Mouse (Mus musculus): ENCODE measurements around the gene Lrrc36. TPM values are rescaled to one million over a fixed set of nuclear protein-coding genes. Genes with fewer than 3 reads are reported as not detected.
A peak's percentile ranks its signal among the peaks of the same experiment; 100 is the strongest.

Gene Lrrc36
- total and polyA plus RNA-seq, 2 experiments from 2014 or later, result 0.23 to 0.56 TPM

- Histone ChIP-seq H3K4me2 (ENCODE audit: low read depth, low read length) (no peak overlapping the region), H3K27me3 (ENCODE audit: control insufficient read depth, insufficient read depth, low read length) (no peaks in the 10 kb centered on the region), H3K4me1 (ENCODE audit: control insufficient read depth, insufficient read depth) (peaks cover 5% of the 10 kb centered on the region; the same call in 1 of the 2 replicates), H3K9ac (replicated peaks; ENCODE audit: low read depth, low read length) (no peak overlapping the region), H3K27ac (ENCODE audit: low read depth) (0 out of 2 replicates have a peak overlapping the region, but pooled peaks have one; percentile 34), H3K36me3 (replicated peaks; ENCODE audit: control insufficient read depth, insufficient read depth, low read length) (no peaks in the 10 kb centered on the region), H3K9me3 (replicated peaks; ENCODE audit: control insufficient read depth, low read length) (no peaks in the 10 kb centered on the region), H3K4me3 (ENCODE audit: low read depth, low read length) (no peak overlapping the region)
- WGBS, result 56% methylated on average over 5 of the region's 5 CpGs
- no peak for TF ChIP-seq CTCF (IDR thresholded peaks at IDR 0.05; ENCODE audit: low read depth)
- DNase-seq (ENCODE audit: low spot score) (no peak), ATAC-seq (ENCODE audit: insufficient read depth, low read depth) (no peak)
Measured at GRCm38 (mm10) chr8:105453296-105453695, 39.9 kb downstream of the Lrrc36 start.

GRCm38 (mm10) chr8:105454088-105454487 lies 40.7 kb downstream of the Lrrc36 start:
- H3K9ac ChIP-seq (replicated peaks; ENCODE audit: low read depth, low read length), result no peak overlapping the region
- H3K27me3 ChIP-seq (ENCODE audit: control insufficient read depth, insufficient read depth, low read length), result no peaks in the 10 kb centered on the region
- WGBS, result 54% methylated on average over 5 of the region's 5 CpGs
- DNase-seq (ENCODE audit: low spot score) (no peak), ATAC-seq (ENCODE audit: insufficient read depth, low read depth) (no peak)
- no peak overlapping the region for H3K27ac ChIP-seq (ENCODE audit: low read depth)
- H3K4me2 ChIP-seq (ENCODE audit: low read depth, low read length), result no peak overlapping the region
- no peaks in the 10 kb centered on the region for H3K36me3 ChIP-seq (replicated peaks; ENCODE audit: control insufficient read depth, insufficient read depth, low read length)
- H3K4me1 ChIP-seq (ENCODE audit: control insufficient read depth, insufficient read depth), result peaks cover 5% of the 10 kb centered on the region; the same call in 1 of the 2 replicates
- H3K4me3 ChIP-seq (ENCODE audit: low read depth, low read length), result no peak overlapping the region
- TF ChIP-seq EP300 (IDR thresholded peaks at IDR 0.05; ENCODE audit: low read depth) (no peak), CTCF (IDR thresholded peaks at IDR 0.05; ENCODE audit: low read depth) (no peak)
- no peaks in the 10 kb centered on the region for H3K9me3 ChIP-seq (replicated peaks; ENCODE audit: control insufficient read depth, low read length)

GRCm38 (mm10) chr8:105455218-105455617 lies 41.8 kb downstream of the Lrrc36 start:
- no peaks in the 10 kb centered on the region for H3K36me3 ChIP-seq (replicated peaks; ENCODE audit: control insufficient read depth, insufficient read depth, low read length)
- H3K9ac ChIP-seq (replicated peaks; ENCODE audit: low read depth, low read length), result no peak overlapping the region
- no peak for ATAC-seq (ENCODE audit: insufficient read depth, low read depth)
- H3K4me2 ChIP-seq (ENCODE audit: low read depth, low read length), result no peak overlapping the region
- H3K9me3 ChIP-seq (replicated peaks; ENCODE audit: control insufficient read depth, low read length), result no peaks in the 10 kb centered on the region
- DNase-seq (ENCODE audit: low spot score), result no peak
- no peak overlapping the region for H3K4me3 ChIP-seq (ENCODE audit: low read depth, low read length)
- 47% methylated on average over 10 of the region's 10 CpGs for WGBS
- H3K4me1 ChIP-seq (ENCODE audit: control insufficient read depth, insufficient read depth), result peaks cover 5% of the 10 kb centered on the region; the same call in 1 of the 2 replicates
- no peak overlapping the region for H3K27ac ChIP-seq (ENCODE audit: low read depth)
- H3K27me3 ChIP-seq (ENCODE audit: control insufficient read depth, insufficient read depth, low read length), result no peaks in the 10 kb centered on the region
- TF ChIP-seq EP300 (IDR thresholded peaks at IDR 0.05; ENCODE audit: low read depth) (no peak), CTCF (IDR thresholded peaks at IDR 0.05; ENCODE audit: low read depth) (no peak)

- Histone ChIP-seq H3K27ac (ENCODE audit: low read depth) (no peak overlapping the region), H3K27me3 (ENCODE audit: control insufficient read depth, insufficient read depth, low read length) (no peaks in the 10 kb centered on the region), H3K4me1 (ENCODE audit: control insufficient read depth, insufficient read depth) (peaks cover 5% of the 10 kb centered on the region; the same call in 1 of the 2 replicates), H3K4me2 (ENCODE audit: low read depth, low read length) (no peak overlapping the region), H3K4me3 (ENCODE audit: low read depth, low read length) (no peak overlapping the region), H3K36me3 (replicated peaks; ENCODE audit: control insufficient read depth, insufficient read depth, low read length) (no peaks in the 10 kb centered on the region), H3K9ac (replicated peaks; ENCODE audit: low read depth, low read length) (no peak overlapping the region), H3K9me3 (replicated peaks; ENCODE audit: control insufficient read depth, low read length) (no peaks in the 10 kb centered on the region)
- WGBS, result 70% methylated on average over 13 of the region's 13 CpGs
- DNase-seq (ENCODE audit: low spot score) (no peak), ATAC-seq (ENCODE audit: insufficient read depth, low read depth) (no peak)
- TF ChIP-seq EP300 (IDR thresholded peaks at IDR 0.05; ENCODE audit: low read depth), result no peak
Measured at GRCm38 (mm10) chr8:105461085-105461803, 47.9 kb downstream of the Lrrc36 start.

- H3K9ac ChIP-seq (replicated peaks; ENCODE audit: low read depth, low read length), result no peak overlapping the region
- ATAC-seq (ENCODE audit: insufficient read depth, low read depth), result no peak
- no peaks in the 10 kb centered on the region for H3K9me3 ChIP-seq (replicated peaks; ENCODE audit: control insufficient read depth, low read length)
- H3K4me3 ChIP-seq (ENCODE audit: low read depth, low read length), result no peak overlapping the region
- H3K4me1 ChIP-seq (ENCODE audit: control insufficient read depth, insufficient read depth), result 0 out of 2 replicates have a peak, but pooled peaks cover 11% of the 10 kb centered on the region
- 51% methylated on average over 7 of the region's 7 CpGs for WGBS
- H3K27me3 ChIP-seq (ENCODE audit: control insufficient read depth, insufficient read depth, low read length), result no peaks in the 10 kb centered on the region
- no peak overlapping the region for H3K27ac ChIP-seq (ENCODE audit: low read depth)
- no peak overlapping the region for H3K4me2 ChIP-seq (ENCODE audit: low read depth, low read length)
- 0 out of 2 replicates have a peak, but pooled peaks cover 3% of the 10 kb centered on the region for H3K36me3 ChIP-seq (replicated peaks; ENCODE audit: control insufficient read depth, insufficient read depth, low read length)
- DNase-seq (ENCODE audit: low spot score), result no peak
- no peak for TF ChIP-seq EP300 (IDR thresholded peaks at IDR 0.05; ENCODE audit: low read depth)
- TF ChIP-seq CTCF (IDR thresholded peaks at IDR 0.05; ENCODE audit: low read depth), result no peak
Measured at GRCm38 (mm10) chr8:105464595-105464994, 51.2 kb downstream of the Lrrc36 start.

GRCm38 (mm10) chr8:105466246-105466645 lies 52.9 kb downstream of the Lrrc36 start:
- H3K4me2 ChIP-seq (ENCODE audit: low read depth, low read length), result no peak overlapping the region
- 0 out of 2 replicates have a peak, but pooled peaks cover 3% of the 10 kb centered on the region for H3K36me3 ChIP-seq (replicated peaks; ENCODE audit: control insufficient read depth, insufficient read depth, low read length)
- WGBS, result 82% methylated on average over 6 of the region's 6 CpGs
- peaks cover 16% of the 10 kb centered on the region; the same call in 1 of the 2 replicates for H3K4me1 ChIP-seq (ENCODE audit: control insufficient read depth, insufficient read depth)
- no peaks in the 10 kb centered on the region for H3K27me3 ChIP-seq (ENCODE audit: control insufficient read depth, insufficient read depth, low read length)
- ATAC-seq (ENCODE audit: insufficient read depth, low read depth) (no peak), DNase-seq (ENCODE audit: low spot score) (no peak)
- H3K9ac ChIP-seq (replicated peaks; ENCODE audit: low read depth, low read length), result no peak overlapping the region
- no peaks in the 10 kb centered on the region for H3K9me3 ChIP-seq (replicated peaks; ENCODE audit: control insufficient read depth, low read length)
- no peak overlapping the region for H3K27ac ChIP-seq (ENCODE audit: low read depth)
- H3K4me3 ChIP-seq (ENCODE audit: low read depth, low read length), result no peak overlapping the region
- no peak for TF ChIP-seq CTCF (IDR thresholded peaks at IDR 0.05; ENCODE audit: low read depth)

Data from heart, postnatal 0 days (tissue).